Mouse (Mus musculus): ENCODE results near the gene Mfsd11. TPM values are rescaled to one million over a fixed set of nuclear protein-coding genes. Genes with fewer than 3 reads are reported as not detected.
A peak's percentile ranks its signal among the peaks of the same experiment; 100 is the strongest.
"Not testable (repeated sequence)": the region's sequence is repeated elsewhere in the genome, so short reads cannot be mapped to it uniquely, and the experiment has no call there.

The Mfsd11 gene
- total RNA-seq, 2 experiments from 2014 or later = 11.2 to 14.8 TPM

DNA sequence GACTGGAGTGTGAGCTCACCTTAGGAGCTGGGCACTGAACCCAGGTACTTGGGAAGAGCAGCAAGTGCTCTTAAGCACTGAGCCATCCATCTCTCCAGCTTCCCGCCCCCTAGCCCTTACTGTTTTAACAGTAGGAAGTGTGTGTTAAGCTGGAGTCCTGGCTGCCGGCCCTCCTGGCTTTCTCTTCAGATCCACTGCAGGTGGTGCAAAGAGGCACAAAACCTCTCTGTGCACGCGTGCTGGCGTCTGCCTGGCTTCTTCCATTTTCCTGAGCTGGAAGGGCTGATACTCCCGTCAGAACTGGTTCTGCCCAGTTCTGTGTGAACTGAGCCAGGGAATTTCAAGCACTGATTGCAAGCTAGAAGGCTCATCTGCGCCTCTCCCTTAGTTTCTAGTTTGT, 28.6 kb downstream of the Mfsd11 start:
- ATAC-seq (replicated peaks; ENCODE audit: poor library complexity) = no peak

DNA sequence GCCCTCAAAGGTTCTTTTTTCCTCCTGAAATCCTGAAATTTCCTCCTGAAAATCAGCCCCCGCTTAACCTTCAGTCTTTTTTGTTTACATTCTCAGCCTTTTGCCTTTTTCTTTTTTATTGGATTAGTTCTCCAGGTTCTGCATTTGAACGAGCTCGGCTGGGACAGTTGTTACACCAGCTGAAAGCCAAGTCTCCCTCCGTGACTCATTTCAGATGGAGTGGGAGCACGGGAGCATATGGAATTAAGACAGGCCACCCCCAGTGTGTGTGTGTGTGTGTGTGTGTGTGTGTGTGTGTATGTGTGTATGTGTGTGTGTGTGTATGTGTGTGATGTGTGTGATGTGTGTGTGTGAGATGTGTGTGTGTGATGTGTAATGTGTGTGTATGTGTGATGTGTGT, 29.2 kb downstream of the Mfsd11 start:
- ATAC-seq (replicated peaks; ENCODE audit: poor library complexity) = no peak

DNA sequence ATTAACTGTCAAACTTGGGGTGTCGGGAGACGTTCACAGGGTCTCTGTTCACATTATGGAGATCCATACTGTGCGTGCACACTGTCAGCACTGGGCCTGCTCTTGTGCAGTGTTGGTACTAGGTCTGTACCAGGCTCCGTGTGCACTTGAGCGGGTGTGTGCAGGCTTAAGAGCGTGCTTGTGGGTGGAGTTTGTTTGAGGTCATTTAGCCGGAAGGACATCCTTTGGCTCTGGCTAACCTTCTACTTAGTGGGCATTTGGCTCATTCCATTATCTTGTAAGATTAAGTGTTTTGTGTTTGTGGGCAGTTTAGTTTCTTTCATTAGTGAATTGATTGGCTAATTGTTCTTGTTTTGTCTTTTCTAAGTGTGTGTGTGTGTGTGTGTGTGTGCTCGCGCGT, 30.2 kb downstream of the Mfsd11 start:
- ATAC-seq (replicated peaks; ENCODE audit: poor library complexity) = no peak

DNA sequence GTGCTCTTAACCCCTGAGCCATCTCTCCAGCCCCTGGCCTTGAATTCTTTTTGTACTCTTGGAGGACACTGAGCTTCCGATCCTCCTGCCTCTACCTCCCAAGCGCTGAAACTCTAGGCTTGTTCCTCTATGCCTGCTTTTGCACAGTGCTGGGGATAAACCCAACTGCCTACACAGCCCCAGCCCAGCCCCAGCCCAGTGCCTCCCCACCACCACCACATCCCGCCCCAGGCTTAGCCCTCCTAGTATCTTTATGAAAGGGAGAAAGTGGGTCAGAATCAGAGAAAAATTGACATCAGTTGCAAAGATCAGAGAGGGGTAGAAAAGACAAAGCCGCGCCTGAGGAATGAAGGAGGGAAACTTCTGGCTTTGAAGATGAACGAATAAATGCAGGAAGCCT, 31.8 kb downstream of the Mfsd11 start:
- ATAC-seq (replicated peaks; ENCODE audit: poor library complexity) = no peak

DNA sequence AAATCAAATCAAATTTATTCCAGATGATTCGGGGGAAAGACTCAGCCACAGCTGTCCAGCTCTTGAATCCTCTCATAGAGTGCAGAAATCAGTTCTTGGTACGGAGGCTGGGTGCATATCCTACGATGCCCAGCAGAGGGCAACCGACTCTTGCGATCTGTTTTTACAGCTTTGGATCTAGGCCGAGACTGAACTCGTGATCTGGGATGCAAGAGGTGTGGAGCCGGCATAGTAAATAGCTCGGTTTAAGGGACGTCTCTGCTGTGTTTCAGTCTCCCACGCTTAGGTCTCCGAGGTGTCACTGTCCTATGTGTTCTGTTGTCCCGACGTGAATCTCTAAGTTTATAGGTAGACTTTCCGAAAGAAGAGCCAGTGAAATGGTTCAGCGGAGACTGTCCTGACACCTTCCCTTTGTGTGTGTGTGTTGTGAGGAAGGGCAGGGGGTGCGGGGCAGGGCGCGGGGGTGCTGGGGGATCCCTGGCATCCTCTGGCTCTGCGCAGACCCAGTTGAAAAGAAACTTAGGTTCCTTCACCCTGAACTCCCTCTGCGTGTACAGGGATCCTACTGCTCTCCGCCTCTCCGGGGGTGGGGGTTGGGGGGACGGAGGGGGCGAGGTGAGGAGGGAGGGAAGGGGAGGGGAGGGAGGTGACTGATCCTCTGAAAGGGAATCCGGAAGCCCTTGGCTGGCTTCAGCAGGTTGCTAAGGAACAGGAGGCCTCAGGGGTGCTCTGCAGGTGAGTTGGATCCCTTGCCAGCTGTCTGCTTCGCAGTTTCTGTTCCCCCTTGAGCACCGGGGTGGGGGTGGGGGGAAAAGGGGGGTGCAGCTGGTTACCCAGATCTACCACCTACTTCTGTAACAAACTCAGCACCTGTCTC, 33.3 kb downstream of the Mfsd11 start:
- ATAC-seq (replicated peaks; ENCODE audit: poor library complexity) = peak; percentile 83

DNA sequence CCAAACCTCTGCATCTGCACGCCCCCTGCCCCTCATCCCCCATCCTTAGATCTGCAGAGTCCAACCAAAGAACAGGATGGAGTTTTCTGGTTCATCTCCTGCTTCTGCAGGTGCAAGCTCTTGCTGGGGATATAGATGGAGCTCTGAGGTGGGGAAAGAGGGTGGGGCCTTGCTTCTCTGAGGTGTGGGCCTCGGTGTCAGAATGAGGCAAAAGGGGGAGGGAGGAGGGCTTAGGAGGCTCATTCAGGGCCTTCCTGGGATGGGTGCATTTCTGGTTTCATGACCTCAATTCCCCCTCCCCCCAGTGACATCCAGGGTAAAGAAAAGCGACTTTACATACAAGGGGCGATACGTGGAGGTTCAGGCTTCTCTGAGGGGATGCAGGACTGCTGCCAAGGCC, 34.9 kb downstream of the Mfsd11 start:
- no peak for ATAC-seq (replicated peaks; ENCODE audit: poor library complexity)

DNA sequence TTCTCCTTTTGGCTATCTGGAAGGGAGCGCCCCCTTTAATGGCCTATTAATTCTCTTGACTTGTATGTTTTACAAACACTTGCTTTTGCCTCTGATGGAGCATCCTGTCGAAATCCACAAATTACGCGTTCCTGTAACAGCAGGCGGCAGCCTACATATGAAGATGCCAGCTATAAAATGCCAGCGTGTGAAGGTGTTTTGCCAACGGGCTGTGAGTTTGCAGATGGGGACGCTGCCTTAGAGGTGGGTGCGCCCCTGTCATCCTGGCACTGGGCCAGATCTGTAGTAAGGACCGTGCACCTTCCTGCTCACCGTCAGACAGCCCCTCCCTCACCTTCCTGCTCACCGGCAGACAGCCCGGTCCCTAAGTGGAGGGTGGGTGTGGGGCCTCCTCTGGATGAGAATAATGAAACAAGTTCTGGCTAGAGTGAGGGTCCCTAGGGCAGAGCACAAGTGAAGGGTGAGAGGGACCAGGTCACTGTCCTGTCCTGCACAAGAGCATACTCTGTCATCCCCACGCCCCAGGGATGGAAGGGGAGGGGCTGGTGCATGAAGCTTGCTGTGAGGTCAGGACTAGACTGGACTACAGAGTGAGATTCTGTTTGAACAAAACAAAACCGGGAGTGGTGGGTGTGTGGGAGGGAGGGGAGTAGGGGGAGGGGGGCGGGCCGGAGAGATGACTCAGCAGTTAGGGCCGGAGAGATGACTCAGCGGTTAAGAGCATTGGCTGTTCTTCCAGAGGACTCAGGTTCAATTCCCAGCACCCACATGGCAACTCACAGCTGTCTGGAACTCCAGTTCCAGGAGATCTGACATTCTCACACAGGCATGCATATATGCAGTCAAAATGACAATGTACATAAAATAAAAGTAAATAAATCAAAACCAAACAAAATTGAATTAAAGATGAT, 41.5 kb downstream of the Mfsd11 start:
- ATAC-seq (replicated peaks; ENCODE audit: poor library complexity) = no peak

DNA sequence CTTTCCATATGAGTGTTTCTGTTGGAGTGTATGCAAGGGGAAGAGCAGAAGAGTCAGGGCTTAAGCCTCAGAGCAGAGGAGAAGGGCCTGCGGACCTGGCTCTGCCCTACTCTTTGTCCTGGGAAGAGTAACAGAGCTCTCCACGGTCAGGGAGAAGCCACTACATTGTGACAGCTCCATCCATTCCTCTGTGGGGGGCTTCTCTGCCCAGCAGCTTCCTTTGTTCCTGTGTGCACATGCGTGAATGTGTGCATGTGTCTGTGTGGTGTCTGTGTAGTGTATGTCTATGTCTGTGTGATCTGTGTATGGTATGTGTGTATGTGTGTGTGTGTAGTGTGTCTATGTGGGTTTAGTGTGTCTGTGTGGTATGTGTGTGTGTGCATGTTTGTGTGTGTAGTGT, 43.2 kb downstream of the Mfsd11 start:
- ATAC-seq (replicated peaks; ENCODE audit: poor library complexity) = no peak

DNA sequence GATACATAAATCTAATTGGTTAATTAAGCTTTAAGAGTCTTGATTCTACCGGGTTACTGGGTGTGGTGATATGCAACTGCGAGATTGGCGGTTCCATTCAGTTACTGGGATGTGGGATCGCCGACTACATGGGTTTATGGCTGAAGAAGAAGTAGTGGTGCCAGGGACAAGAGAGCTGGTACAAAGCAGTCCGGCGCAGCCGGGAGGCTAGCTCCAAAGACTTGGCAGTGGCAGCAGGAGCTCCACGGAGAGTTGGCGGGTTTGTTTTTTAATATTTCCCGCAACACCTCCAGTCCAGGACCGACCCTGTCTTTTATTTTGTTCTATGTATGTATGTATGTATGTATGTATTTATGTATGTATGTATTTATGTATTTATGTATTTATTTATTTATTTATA, 47.0 kb downstream of the Mfsd11 start:
- ATAC-seq (replicated peaks; ENCODE audit: poor library complexity) = no peak

DNA sequence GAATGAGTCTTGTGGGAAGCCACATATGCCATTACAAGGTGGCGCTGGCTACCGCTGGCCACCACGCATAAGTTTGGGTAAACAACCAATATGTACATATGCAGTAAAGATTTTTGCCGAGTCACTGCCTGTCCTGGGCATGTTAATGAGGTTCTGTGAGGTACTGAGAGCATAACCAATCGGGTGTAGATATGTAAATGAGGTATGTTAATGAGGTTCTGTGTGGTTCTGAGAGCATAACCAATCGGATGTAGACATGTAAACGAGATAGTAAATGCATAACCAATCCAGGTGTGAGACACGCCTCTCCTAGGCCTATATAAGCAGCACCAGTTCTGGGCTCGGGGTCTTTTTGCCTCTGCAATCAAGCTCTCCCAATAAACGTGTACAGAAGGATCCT, 50.3 kb downstream of the Mfsd11 start:
- ATAC-seq (replicated peaks; ENCODE audit: poor library complexity) = not testable (repeated sequence)

DNA sequence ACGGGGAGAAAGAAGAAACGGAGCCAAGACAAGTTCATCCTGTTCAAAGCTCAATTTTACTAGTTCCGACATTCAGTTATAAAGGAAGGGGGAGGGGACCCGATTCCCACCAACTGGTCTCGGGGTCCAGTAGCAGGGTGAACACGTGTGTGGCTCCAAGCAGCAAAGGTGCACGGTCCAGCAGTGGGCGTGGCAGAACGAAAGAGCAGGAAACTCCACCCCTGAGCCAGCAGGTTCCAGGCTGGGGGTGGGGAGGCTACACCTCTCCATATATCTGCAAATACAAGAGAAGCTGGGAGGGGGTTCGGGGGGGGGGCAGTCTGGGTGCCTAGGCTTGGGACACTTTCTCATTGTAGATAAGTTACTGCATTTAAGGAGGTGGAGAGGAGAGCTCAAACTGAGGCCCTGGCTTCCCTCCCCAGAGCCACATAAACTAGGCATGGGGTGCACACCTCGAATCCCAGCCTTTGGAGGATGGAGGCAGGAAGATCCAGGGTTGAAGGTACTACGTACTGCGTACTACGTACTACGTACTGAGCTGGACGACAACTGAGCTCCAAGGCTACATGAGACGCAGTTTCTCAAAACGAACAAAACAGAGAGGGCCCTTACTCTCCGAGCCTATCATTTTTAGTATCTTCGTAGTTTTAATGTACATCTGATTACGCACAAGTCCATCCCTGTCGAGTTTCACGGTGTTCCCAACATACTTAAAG, 53.7 kb downstream of the Mfsd11 start:
- ATAC-seq (replicated peaks; ENCODE audit: poor library complexity) = no peak

DNA sequence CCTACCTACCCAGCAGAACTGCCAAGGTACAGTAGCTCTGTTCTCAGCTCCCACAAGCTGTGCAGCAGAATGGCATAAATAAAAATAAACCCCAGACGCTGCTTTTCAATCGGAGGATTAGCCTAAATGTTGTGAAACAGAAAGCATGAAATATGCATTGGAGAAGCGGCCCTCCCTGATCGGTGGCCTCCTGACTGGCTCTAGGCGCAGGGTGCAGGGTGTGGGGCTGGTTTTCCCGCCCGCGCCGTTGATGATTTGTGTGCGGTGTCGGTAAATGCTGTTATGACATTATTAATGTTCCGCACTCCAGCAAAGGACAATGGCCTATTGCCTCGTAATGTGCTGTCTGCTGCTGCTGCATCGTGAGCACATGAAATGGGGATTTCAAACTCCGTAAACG, 61.3 kb downstream of the Mfsd11 start:
- ATAC-seq (replicated peaks; ENCODE audit: poor library complexity) = no peak

DNA sequence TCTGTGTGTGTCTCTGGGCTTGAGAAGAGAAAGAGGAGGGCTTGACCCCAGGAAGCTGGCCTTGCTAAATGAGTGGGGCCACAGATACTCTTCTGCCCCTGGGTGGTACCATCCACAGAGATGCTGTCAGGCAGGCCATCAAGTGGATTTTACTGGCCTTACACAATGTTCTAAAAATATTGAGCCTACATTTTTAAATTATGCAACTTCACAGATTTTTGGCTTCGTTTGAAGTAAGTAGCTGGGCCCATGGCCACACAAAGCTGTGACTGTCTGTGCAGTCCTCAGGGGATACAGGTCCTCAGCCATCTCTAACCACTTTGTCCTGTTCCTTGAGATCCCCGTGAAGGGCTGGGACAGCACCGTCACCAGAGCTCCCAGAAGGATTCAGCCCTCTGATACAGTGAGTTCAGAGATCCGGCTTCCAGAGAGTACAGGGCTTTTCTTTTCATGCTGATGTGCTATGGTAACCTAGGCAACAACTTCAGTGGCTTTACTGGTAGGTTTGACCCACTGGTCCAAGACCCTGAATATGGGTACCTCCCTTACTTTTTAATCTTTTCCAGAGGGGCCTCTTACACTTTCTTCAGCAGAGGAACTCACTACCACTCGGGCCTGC, 62.1 kb downstream of the Mfsd11 start:
- ATAC-seq (replicated peaks; ENCODE audit: poor library complexity) = no peak

DNA sequence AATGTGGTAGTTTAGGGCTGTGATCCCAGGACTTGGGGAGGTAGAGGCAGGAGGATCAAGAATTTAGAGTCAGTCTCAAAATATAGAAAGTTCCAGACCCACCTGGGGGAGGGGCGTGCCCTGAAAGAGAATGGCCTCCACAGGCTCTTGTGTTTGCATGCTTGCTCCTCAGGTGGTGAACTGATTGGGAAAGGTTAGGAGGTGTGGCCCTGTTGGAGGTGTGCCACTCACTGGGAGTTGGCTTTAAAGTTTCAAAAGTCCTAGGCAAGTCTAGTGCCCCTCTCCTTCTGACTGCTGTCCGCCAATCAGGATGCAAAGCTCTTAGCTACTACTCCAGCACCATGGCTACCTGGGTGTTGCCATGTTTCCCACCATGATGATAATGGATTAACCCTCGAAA, 63.0 kb downstream of the Mfsd11 start:
- no peak for ATAC-seq (replicated peaks; ENCODE audit: poor library complexity)

DNA sequence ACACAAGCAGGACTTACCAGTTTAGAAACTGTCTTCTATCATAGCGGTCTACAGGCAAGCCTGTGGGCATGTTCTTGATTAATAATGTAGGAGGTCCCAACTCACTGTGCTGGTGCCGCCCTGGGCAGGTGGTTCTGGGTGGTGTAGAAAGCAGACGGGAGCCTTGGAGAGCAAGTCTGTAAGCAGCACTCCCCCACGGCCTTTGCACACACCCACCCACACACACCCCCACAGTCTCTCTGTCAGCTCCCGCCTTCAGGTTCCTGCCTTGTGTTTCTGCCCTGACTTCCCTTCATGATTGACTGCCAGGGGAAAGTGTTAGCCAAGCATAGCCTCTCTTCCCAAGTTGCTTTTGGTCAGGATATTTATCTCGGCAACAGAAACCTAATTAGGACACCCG, 65.1 kb downstream of the Mfsd11 start:
- ATAC-seq (replicated peaks; ENCODE audit: poor library complexity) = no peak

DNA sequence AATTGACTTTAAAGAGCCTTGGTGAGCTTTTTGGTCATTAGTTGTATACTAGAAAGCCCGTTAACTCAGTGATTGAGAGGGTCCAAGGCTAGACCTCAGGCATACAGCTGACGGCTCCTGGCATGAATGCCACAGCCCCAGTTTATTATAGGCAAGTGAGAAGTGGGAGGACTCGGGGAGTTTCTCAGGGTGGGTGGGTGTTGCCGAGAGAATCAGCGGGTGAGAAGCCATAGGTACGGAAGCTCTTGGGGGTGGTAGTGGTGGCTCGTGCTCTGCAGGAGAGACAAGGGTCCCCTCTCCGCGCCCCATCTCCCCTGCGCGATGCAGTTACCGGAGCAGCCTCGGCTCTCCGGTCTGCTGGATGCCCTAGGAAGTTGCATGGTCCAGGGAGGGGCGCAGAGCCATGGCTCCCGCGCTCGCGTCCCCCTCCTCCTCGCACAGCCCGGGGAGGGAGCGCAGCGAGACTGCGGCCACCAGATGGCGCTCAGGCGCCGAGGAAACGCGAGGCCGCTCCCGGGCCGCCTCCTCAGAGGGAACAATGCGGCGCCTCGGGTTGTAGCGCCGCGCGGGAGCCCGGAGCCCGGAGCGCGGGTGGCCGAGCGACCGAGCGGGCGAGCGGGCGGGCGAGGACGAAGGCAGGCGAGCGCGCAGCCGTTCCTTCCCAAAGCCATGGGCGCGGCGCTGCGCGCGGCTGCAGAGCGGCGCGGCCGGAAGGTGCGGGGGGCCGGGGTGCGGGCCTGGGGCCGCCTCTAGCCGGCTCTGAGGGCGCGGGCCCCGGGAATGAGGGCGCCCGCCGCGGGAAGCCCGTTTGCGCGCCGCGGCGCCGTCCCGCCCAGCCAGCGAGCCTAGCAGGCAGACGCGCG, 66.3 kb downstream of the Mfsd11 start, which contains the start of gene Mgat5b:
Mgat5b (plus strand) TSS at position 541 of the 863 bp plus-strand sequence.
- peak; percentile 85 for ATAC-seq (replicated peaks; ENCODE audit: poor library complexity)

DNA sequence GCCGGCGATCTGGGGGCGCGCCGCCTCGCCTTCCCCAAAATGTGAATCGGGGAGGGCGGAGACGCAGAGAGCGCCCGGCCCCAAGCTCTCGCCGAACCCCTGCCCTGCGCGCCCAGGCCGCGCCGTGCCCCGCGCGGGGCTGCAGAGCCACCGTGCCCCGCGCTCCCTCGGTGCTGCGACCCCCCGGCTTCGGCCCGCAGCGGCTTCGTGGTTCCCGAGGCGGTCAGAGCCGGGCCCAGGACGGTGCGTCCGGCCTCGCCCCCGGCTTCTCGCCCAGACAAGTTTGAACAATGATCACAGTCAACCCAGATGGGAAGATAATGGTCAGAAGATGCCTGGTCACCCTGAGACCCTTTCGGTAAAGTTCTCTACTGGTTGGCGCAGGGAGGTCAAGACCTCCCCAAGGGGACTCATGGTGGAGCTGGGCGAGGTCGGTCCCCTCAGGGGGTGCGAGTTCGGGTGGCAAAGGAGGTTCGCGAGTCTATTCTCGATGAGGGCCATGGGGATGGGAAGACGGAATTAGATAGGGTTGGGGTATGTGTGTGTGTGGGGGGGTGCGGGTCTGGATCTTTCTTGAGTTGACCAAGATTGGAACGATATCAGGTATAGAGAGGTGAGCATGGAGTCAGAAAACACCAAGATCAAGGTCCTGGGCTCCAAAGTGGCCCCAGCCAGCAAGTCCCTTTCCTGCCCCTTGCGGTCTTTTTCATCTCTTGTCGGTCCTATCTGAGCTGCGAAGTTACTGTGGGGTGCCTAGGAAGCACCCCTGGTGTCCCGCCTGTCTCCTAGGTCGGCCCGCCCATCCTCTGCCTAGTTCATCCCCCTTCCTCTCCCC, 67.2 kb downstream of the Mfsd11 start:
- no peak for ATAC-seq (replicated peaks; ENCODE audit: poor library complexity)

DNA sequence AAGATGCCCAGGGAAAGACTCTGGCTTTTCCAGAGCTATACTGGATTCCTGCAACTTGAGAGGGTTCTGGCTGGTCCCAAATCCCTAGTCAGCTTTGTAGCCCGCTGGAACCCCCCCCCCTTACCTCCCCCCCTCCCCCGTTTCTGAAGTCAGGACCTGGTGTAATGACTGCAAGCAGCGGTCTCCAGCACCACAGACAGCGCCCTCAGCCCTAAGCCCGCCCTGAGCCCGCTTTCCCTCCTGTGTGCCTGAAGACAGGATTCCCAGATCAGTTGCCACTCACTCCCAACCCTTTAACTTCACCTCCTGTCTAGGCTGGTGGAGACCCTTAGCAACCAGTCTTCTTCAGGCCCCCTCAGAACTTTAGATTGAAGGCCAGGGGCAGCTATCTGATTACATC, 68.5 kb downstream of the Mfsd11 start:
- ATAC-seq (replicated peaks; ENCODE audit: poor library complexity) = no peak

DNA sequence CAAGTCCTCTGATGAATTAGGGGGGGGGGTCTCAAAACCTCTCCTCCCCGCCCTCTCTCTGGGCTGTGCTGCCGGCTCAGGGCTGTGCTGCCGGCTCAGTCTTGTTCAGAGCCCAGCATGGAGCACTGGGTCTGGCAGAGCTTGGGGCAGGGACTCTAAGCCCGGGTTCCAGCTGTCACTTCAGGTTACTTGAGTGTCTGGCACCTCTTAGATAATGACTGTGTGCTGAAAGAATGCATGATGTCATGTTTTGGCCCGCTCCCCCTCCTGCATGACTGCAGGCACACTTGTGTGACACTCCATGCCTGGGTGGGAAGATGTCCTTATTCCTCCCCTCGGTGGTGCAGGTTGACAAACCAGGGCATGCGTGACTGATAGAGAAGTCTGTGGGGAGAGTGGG, 69.8 kb downstream of the Mfsd11 start:
- ATAC-seq (replicated peaks; ENCODE audit: poor library complexity) = no peak

Measured in megakaryocyte progenitor cell, adult 5-6 weeks (primary cell).